Mouse (Mus musculus): ENCODE data around the gene Mccc2. TPM values are rescaled to one million over a fixed set of nuclear protein-coding genes. Genes with fewer than 3 reads are reported as not detected.

Gene Mccc2
- polyA plus RNA-seq, 1 experiment = 7.7 TPM

GRCm38 (mm10) chr13:99899670-99900556 lies 115.5 kb downstream of the Mccc2 start:
- H3K27ac ChIP-seq (ENCODE audit: control insufficient read depth, insufficient read depth, low read length) = no peak overlapping the region
- DNase-seq = no peak
- H3K36me3 ChIP-seq (ENCODE audit: control insufficient read depth, insufficient read depth, low read length) = no peaks in the 10 kb centered on the region
- WGBS = 14% methylated on average over 38 of the region's 38 CpGs
- H3K4me3 ChIP-seq (ENCODE audit: control insufficient read depth, insufficient read depth, low read length) = no peak overlapping the region
- H3K4me1 ChIP-seq (replicated peaks; ENCODE audit: control insufficient read depth, insufficient read depth, low read length) = no peaks in the 10 kb centered on the region
- TF ChIP-seq POLR2A (IDR thresholded peaks at IDR 0.05; ENCODE audit: control insufficient read depth, extremely low read depth, insufficient read depth, low read length, poor library complexity) = no peak
- no peak for TF ChIP-seq CTCF (IDR thresholded peaks at IDR 0.05; ENCODE audit: borderline replicate concordance, control insufficient read depth, extremely low read depth, insufficient read depth, low read length, poor library complexity)
- peaks cover 4% of the 10 kb centered on the region; the same call in 1 of the 2 replicates for H3K27me3 ChIP-seq (ENCODE audit: control insufficient read depth, insufficient read depth, low read length)

- Histone ChIP-seq H3K36me3 (ENCODE audit: control insufficient read depth, insufficient read depth, low read length) (no peaks in the 10 kb centered on the region), H3K4me3 (ENCODE audit: control insufficient read depth, insufficient read depth, low read length) (no peak overlapping the region), H3K27ac (ENCODE audit: control insufficient read depth, insufficient read depth, low read length) (no peak overlapping the region), H3K4me1 (replicated peaks; ENCODE audit: control insufficient read depth, insufficient read depth, low read length) (no peaks in the 10 kb centered on the region), H3K27me3 (ENCODE audit: control insufficient read depth, insufficient read depth, low read length) (peaks cover 4% of the 10 kb centered on the region; the same call in 1 of the 2 replicates)
- TF ChIP-seq POLR2A (IDR thresholded peaks at IDR 0.05; ENCODE audit: control insufficient read depth, extremely low read depth, insufficient read depth, low read length, poor library complexity) = no peak
- TF ChIP-seq CTCF (IDR thresholded peaks at IDR 0.05; ENCODE audit: borderline replicate concordance, control insufficient read depth, extremely low read depth, insufficient read depth, low read length, poor library complexity) = no peak
- no peak for DNase-seq
- WGBS = 21% methylated on average over 14 of the region's 14 CpGs
Observed at GRCm38 (mm10) chr13:99898816-99899215, 116.6 kb downstream of the Mccc2 start.

Other genes with a start within 250 kb of the Mccc2 start
- gene Cartpt, start 114.5 kb downstream of the Mccc2 start, polyA plus RNA-seq (2012; rRNA removed) = 0.22 TPM in 1 of 2 replicates, not detected in the other
- 4.8 and 5.6 TPM in 2 replicates for gene Bdp1, start 88.4 kb upstream of the Mccc2 start, polyA plus RNA-seq (2012; rRNA removed)
- gene Serf1, start 92.4 kb upstream of the Mccc2 start, polyA plus RNA-seq (2012; rRNA removed) = 3.6 and 4.4 TPM in 2 replicates
- 22.8 TPM in 2 replicates for gene Smn1, start 109.2 kb upstream of the Mccc2 start, polyA plus RNA-seq (2012; rRNA removed)
- 1.1 and 1.5 TPM in 2 replicates for gene Naip2, start 186.5 kb upstream of the Mccc2 start, polyA plus RNA-seq (2012; rRNA removed)
- 1.5 and 1.7 TPM in 2 replicates for gene Naip5, start 230.7 kb upstream of the Mccc2 start, polyA plus RNA-seq (2012; rRNA removed)

Measured in thymus, adult 2 months (tissue).